Mouse (Mus musculus) monocyte, adult 59 days (primary cell): ENCODE measurements around the gene Pgm2. TPM values are rescaled to one million over a fixed set of nuclear protein-coding genes. Genes with fewer than 3 reads are reported as not detected.

Source experiments
- total RNA-seq, 2 experiments: library from RNA; stranded (reverse); gene quantifications; one replicate each; pipeline ENCODE4 v1.2.4; 2023

The Pgm2 gene
- 10 to 100 TPM; 33.7 to 35.8 TPM for total RNA-seq

GRCm38 (mm10) chr5:64092748-64093292, at the start of gene Pgm2:
TSS of gene Pgm2 (plus strand) at chr5:64092950.

GRCm38 (mm10) chr5:64155861-64156550, 63.3 kb downstream of the Pgm2 start, which contains the start of gene Tbc1d1:
TSS of gene Tbc1d1 (plus strand) at chr5:64156305.

Other genes starting within 250 kb of the Pgm2 start
- 10 to 100 TPM; 52.0 to 53.0 TPM for gene Rell1, start 124.1 kb upstream of the Pgm2 start, total RNA-seq
- gene Tbc1d1, start 63.4 kb downstream of the Pgm2 start, total RNA-seq = 10 to 100 TPM; 55.2 to 63.0 TPM